ENCODE assay signal across 26 mouse cellular contexts in the genomic region with DNA sequence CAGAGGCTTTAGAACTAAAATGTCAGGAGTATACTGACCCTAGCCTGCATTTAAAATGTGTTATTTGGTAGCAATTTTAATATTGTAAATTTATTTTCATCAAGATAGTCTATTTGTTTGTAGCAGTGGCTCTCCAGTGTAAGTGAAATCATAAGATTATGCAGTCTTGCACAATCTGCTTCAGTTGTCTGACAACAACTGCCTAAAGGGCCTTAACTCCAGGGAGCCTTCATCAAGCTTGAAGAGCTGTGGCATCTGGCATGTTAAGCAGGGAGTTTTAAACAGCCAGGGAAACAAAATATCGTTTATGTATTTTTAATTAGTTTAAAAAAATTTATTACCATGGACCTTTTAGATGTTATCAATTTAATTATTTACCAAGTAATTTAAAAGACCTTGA.
DNase-seq lines count a peak whose midpoint lies in the region; ATAC-seq and TF ChIP-seq lines count a peak whose summit lies in the region.
"Had no signal": no experiment of that assay in that cellular context is flagged by ENCODE, and none has a peak within 500 bp of the region (broad histone marks: within the 10 kb centered on the region; RNA-seq: fewer than 3 reads in every experiment).

No protein-coding gene starts in this region.

- H3K4me3 ChIP-seq in hindbrain, embryonic 13.5 days = no peak overlapping the region
- H3K4me3 ChIP-seq in hindbrain, embryonic 11.5 days (ENCODE audit: low read depth, low read length) = no peak overlapping the region
- no peak overlapping the region for H3K4me3 ChIP-seq in kidney, postnatal 0 days (replicated peaks; ENCODE audit: low read depth, low read length)
- H3K4me3 ChIP-seq: embryonic facial prominence, embryonic 12.5 days; embryonic facial prominence, embryonic 15.5 days; heart, adult 2 months; heart, embryonic 10.5 days; heart, embryonic 13.5 days had no signal

- WGBS in hindbrain, embryonic 13.5 days = 54% methylated on average over 1 of the region's 1 CpGs
- WGBS in hindbrain, embryonic 11.5 days = 77% methylated on average over 1 of the region's 1 CpGs
- WGBS in kidney, postnatal 0 days = 35% methylated on average over 1 of the region's 1 CpGs

- H3K27ac ChIP-seq in hindbrain, embryonic 13.5 days = no peak overlapping the region
- no peak overlapping the region for H3K27ac ChIP-seq in hindbrain, embryonic 11.5 days (ENCODE audit: low read depth, low read length)
- no peak overlapping the region for H3K27ac ChIP-seq in kidney, postnatal 0 days
- H3K27ac ChIP-seq: embryonic facial prominence, embryonic 12.5 days; embryonic facial prominence, embryonic 15.5 days; heart, adult 2 months; heart, embryonic 10.5 days; heart, embryonic 13.5 days had no signal

- ATAC-seq in hindbrain, embryonic 13.5 days (ENCODE audit: low FRiP score) = 0 out of 2 replicates have a peak, but pooled peaks have one; percentile 61
- no peak for ATAC-seq in hindbrain, embryonic 11.5 days (ENCODE audit: low FRiP score)
- ATAC-seq in kidney, postnatal 0 days (replicated peaks; ENCODE audit: low FRiP score, low read depth) = no peak
- ATAC-seq: forebrain, embryonic 16.5 days; Patski had no signal

- no peak for TF ChIP-seq POLR2A in brain, embryonic 14.5 days (IDR thresholded peaks at IDR 0.05; ENCODE audit: borderline replicate concordance, extremely low read depth, insufficient read depth, insufficient read length, poor library complexity, severe bottlenecking)

- no peaks in the 10 kb centered on the region for H3K27me3 ChIP-seq in hindbrain, embryonic 13.5 days
- H3K27me3 ChIP-seq in hindbrain, embryonic 11.5 days (ENCODE audit: control insufficient read depth, insufficient read depth, low read length) = no peaks in the 10 kb centered on the region
- H3K27me3 ChIP-seq in kidney, postnatal 0 days (ENCODE audit: insufficient read depth, low read length) = no peaks in the 10 kb centered on the region
- H3K27me3 ChIP-seq: CH12.LX; embryonic facial prominence, embryonic 12.5 days; embryonic facial prominence, embryonic 15.5 days; heart, embryonic 13.5 days; Patski had no signal

- H3K9me3 ChIP-seq in hindbrain, embryonic 13.5 days = no peaks in the 10 kb centered on the region
- H3K9me3 ChIP-seq in hindbrain, embryonic 11.5 days (ENCODE audit: control insufficient read depth, low read length) = no peaks in the 10 kb centered on the region
- H3K9me3 ChIP-seq in kidney, postnatal 0 days (replicated peaks; ENCODE audit: low read length) = no peaks in the 10 kb centered on the region
- H3K9me3 ChIP-seq: embryonic facial prominence, embryonic 12.5 days; embryonic facial prominence, embryonic 15.5 days; heart, embryonic 10.5 days; heart, embryonic 13.5 days had no signal

- no peaks in the 10 kb centered on the region for H3K4me1 ChIP-seq in hindbrain, embryonic 13.5 days (replicated peaks)
- no peaks in the 10 kb centered on the region for H3K4me1 ChIP-seq in hindbrain, embryonic 11.5 days (replicated peaks; ENCODE audit: control insufficient read depth, insufficient read depth, low read length)
- H3K4me1 ChIP-seq in kidney, postnatal 0 days (replicated peaks; ENCODE audit: insufficient read depth, low read length) = no peaks in the 10 kb centered on the region
- H3K4me1 ChIP-seq: embryonic facial prominence, embryonic 12.5 days; embryonic facial prominence, embryonic 15.5 days; heart, embryonic 10.5 days; heart, embryonic 13.5 days had no signal

- no peak for DNase-seq in hindbrain, embryonic 11.5 days (ENCODE audit: low spot score)
- peak; percentile 6 for DNase-seq in kidney, postnatal 0 days (ENCODE audit: low spot score)
- no peak for DNase-seq in kidney, postnatal 25 days
- peak; percentile 40 for DNase-seq in brain, embryonic 14.5 days (ENCODE audit: low read depth)
- DNase-seq in retina, postnatal 1 day = peak; percentile 20
- no peak for DNase-seq in heart, postnatal 25 days (ENCODE audit: low spot score)
- DNase-seq: adrenal gland, postnatal 10 days; adrenal gland, postnatal 36 days; B cell, adult 2 months; cerebellum, adult 11 months; cerebellum, adult 2 months; cerebellum, adult 9-11 months; cerebellum, postnatal 25 days; gastrocnemius, postnatal 10 days; gastrocnemius, postnatal 36 days; heart, adult 2 months; heart, postnatal 14 days had no signal

- no peaks in the 10 kb centered on the region for H3K36me3 ChIP-seq in hindbrain, embryonic 13.5 days
- H3K36me3 ChIP-seq in hindbrain, embryonic 11.5 days (ENCODE audit: control insufficient read depth, insufficient read depth, low read length) = no peaks in the 10 kb centered on the region
- H3K36me3 ChIP-seq in kidney, postnatal 0 days (ENCODE audit: insufficient read depth, low read length) = no peaks in the 10 kb centered on the region
- H3K36me3 ChIP-seq: embryonic facial prominence, embryonic 12.5 days; embryonic facial prominence, embryonic 15.5 days; G1E; heart, embryonic 10.5 days; heart, embryonic 13.5 days had no signal

- H3K9ac ChIP-seq in hindbrain, embryonic 13.5 days = no peak overlapping the region
- no peak overlapping the region for H3K9ac ChIP-seq in hindbrain, embryonic 11.5 days (ENCODE audit: low read depth, low read length)
- H3K9ac ChIP-seq in kidney, postnatal 0 days (ENCODE audit: low read depth, low read length) = no peak overlapping the region
- H3K9ac ChIP-seq: embryonic facial prominence, embryonic 12.5 days; embryonic facial prominence, embryonic 15.5 days; heart, embryonic 13.5 days had no signal

- no peak overlapping the region for H3K4me2 ChIP-seq in hindbrain, embryonic 13.5 days
- H3K4me2 ChIP-seq in hindbrain, embryonic 11.5 days (replicated peaks; ENCODE audit: low read depth, low read length) = no peak overlapping the region
- no peak overlapping the region for H3K4me2 ChIP-seq in kidney, postnatal 0 days (ENCODE audit: low read length)
- H3K4me2 ChIP-seq: embryonic facial prominence, embryonic 12.5 days; embryonic facial prominence, embryonic 15.5 days; heart, embryonic 13.5 days had no signal

- TF ChIP-seq CTCF in kidney, postnatal 0 days (IDR thresholded peaks at IDR 0.05; ENCODE audit: low read depth) = no peak
- no peak for TF ChIP-seq CTCF in brain, embryonic 14.5 days (IDR thresholded peaks at IDR 0.05; ENCODE audit: borderline replicate concordance, extremely low read depth, insufficient read depth, insufficient read length)

- intact Hi-C loops in heart, postnatal 25 days (cut with DNase I) = no loop called here

Comparison
In these comparisons a context has a peak if more than half of its experiments do, and no peak if none do; other contexts are left out.
1. DNase-seq: peak in kidney, postnatal 0 days (single experiment), brain, embryonic 14.5 days (single experiment) and retina, postnatal 1 day (single experiment); none in hindbrain, embryonic 11.5 days (single experiment), kidney, postnatal 25 days (0 of 2) and heart, postnatal 25 days (single experiment).